Mouse (Mus musculus) spleen, embryonic (tissue): ENCODE results near the gene Gm28553.
"Not testable (repeated sequence)": the region's sequence is repeated elsewhere in the genome, so short reads cannot be mapped to it uniquely, and the experiment has no call there.

Experiments
- CTCF ChIA-PET: fragments of 350-600 bp; sonication (Branson Sonifier 250); formaldehyde crosslinking; loops from one replicate; lab custom pipeline; 2022; lab: Charles Lee

The Gm28553 gene

DNA sequence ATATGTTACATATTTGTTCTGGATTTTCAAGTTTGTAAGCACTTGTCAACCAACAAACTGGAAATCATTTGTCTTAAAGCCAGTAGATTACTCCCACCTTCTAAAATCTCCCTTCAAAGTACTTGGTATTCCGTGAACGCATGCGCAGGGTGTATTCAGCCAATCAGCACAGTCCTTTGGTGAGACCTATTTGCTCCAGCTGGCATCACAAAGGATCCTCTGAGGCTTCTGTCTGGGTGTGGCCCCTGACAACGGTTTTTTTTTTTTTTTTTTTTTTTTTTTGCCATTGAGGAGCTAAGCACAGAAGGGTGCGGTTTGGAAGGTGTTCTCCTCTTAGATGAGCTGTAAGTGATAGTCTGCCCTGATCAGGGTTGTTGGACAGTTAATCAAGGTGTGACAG lies at the start of gene Gm28553:
Gene Gm28553 (plus strand): TSS at position 301 of the 400 bp plus-strand sequence.
- CTCF ChIA-PET, result not testable (repeated sequence)
